Mouse (Mus musculus) adrenal gland (tissue): ENCODE measurements around the gene Mphosph9.
"Not testable (repeated sequence)": the region's sequence is repeated elsewhere in the genome, so short reads cannot be mapped to it uniquely, and the experiment has no call there.

Experiments
- intact Hi-C: fragments of 180-260 bp; cut with DNase I; formaldehyde crosslinking; loops from one replicate; pipeline ENCODE4 v1.15.1; 2025
- long read RNA-seq, 2 experiments: library from polyadenylated mRNA; unstranded; transcript quantifications; one replicate each; pipeline ENCODE4 v2.0.0; 2020; ENCODE audit warnings: borderline replicate concordance in 1 of 2; ENCODE audit not compliant: insufficient replicate concordance in 1 of 2

Mphosph9 gene
- long read RNA-seq, experiment 1, partial matches to known transcripts: 3 of 8 reads
- long read RNA-seq, experiment 1, other reads (novel, unspliced or antisense): 5 of 8 reads
- long read RNA-seq, experiment 2, partial matches to known transcripts: 2 of 6 reads
- long read RNA-seq, experiment 2, other reads (novel, unspliced or antisense): 4 of 6 reads

GRCm38 (mm10) chr5:124327510-124328364 is at the start of gene Mphosph9, which contains the start of gene 2810006K23Rik:
TSS of gene Mphosph9 (minus strand) at chr5:124327972.
TSS of gene 2810006K23Rik (plus strand) at chr5:124328089.
- intact Hi-C loops: no loop called here

DNA sequence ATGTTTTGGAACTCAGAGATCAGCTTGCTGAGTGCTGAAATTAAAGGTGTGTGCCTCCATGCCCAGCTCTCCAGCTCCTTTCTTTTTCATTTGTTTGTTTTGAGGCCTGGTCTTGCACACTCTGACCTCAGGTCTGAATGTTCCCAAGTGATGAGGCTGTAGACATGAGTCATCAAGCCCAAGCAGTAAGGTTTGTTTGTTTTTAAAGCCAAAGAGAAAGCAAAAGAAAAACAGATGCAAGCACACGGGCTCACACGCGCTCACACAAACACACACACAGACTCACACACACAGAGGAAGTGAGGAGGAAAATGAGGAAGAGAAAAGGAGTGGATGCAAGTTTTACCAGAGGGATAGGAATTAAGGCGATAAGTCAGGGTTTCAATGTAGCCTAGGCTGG is 49.4 kb upstream of the Mphosph9 start:
- intact Hi-C loops: no loop called here

- intact Hi-C loops: no loop called here
Observed at GRCm38 (mm10) chr5:124376401-124376800, 48.6 kb upstream of the Mphosph9 start.

GRCm38 (mm10) chr5:124374298-124374697 is 46.5 kb upstream of the Mphosph9 start:
- intact Hi-C loops: loop anchor here (5.0 kb wide), 1 partner anchor 33 kb away; no protein-coding TSS in a partner anchor

GRCm38 (mm10) chr5:124366721-124367120 is 38.9 kb upstream of the Mphosph9 start:
- intact Hi-C loops: loop anchor here (5.0 kb wide), 1 partner anchor 56 kb away; no protein-coding TSS in a partner anchor

DNA sequence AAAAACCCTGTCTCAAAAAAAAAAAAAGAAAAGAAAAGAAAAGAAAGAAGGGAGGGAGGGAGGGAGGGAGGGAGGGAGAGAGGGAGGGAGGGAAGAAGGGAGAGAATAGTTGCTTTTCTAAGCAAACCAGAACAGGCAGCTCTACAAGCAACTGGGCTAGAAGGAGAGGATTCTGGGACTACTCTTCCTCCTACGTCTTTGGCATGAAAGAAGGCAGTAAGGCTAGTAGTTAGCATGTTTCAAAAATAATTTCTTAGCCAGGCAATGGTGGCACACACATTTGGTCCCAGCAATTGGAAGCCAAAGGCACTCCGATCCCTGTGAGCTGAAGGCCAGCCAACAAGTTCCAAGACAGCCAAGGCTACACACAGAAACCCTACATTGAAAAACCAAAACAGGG is 38.0 kb upstream of the Mphosph9 start:
- intact Hi-C loops: loop anchor here (5.0 kb wide), 1 partner anchor 57 kb away; no protein-coding TSS in a partner anchor

GRCm38 (mm10) chr5:124364173-124364918 is 36.6 kb upstream of the Mphosph9 start:
- intact Hi-C loops: no loop called here

DNA sequence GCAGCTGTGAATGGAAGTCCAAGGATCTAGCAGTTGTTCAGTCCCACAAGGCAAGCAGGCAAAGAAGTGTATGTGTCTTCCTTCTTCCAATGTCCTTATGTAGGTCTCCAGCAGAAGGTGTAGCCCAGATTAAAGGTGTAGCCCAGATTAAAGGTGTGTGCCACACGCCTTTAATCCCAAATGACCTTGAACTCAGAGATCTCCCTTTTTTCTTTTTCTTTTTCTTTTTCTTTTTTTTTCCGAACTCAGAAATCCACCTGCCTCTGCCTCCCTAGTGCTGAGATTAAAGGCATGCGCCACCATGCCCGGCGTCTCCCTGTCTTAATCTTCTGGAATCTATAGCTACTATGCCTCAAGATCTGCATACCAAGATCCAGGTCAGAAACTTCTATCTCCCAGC is 35.2 kb upstream of the Mphosph9 start, which contains the start of gene Cdk2ap1:
Cdk2ap1 (minus strand) TSS at position 101 of the 400 bp plus-strand sequence.
- intact Hi-C loops: not testable (repeated sequence)

- intact Hi-C loops: no loop called here
Observed at GRCm38 (mm10) chr5:124359641-124360040, 31.9 kb upstream of the Mphosph9 start.

DNA sequence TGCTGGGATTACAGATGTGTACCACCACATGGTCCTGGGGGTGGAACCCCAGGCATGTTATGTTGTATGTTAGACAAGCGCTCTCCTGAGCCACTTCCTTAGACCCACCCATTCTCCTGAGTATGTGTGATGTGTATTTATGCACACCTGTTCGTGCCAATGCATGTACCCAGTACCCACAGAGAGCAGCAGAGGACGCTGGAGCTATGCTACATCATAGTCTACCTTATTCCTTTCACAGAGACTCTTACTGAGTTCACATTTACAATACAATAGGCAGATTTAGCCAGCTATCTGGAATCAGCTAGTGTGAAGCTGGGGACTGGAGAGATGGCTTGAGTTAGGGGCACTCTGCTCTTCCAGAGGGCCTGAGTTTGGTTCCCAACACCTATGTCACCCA is 28.9 kb upstream of the Mphosph9 start:
- intact Hi-C loops: no loop called here

DNA sequence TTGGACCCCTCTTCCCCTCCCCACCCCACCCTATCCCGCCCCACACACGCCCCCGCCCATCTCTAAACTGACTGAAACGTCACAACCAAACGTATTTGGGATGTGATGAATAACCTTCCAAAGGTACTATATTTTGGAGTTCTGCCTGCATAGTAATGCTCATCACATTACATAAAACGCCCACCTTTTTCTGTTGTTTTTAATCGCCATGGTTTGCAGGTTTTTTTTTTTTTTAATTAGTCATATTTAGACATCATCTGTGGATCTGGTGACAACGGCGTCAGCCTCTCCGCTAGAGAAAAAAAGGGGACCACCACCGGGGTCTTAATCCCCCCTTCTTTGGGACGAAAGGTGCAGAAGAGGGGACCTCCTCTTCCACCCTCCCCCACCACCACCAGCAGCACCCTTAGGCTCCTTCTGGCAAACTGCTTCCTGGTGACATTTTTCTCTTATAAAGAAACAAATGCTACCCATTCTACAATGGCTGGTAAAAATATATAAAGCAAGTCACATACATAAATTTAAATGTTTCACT is 27.7 kb upstream of the Mphosph9 start:
- intact Hi-C loops: no loop called here

GRCm38 (mm10) chr5:124354574-124355424 is 27.0 kb upstream of the Mphosph9 start:
- intact Hi-C loops: no loop called here

DNA sequence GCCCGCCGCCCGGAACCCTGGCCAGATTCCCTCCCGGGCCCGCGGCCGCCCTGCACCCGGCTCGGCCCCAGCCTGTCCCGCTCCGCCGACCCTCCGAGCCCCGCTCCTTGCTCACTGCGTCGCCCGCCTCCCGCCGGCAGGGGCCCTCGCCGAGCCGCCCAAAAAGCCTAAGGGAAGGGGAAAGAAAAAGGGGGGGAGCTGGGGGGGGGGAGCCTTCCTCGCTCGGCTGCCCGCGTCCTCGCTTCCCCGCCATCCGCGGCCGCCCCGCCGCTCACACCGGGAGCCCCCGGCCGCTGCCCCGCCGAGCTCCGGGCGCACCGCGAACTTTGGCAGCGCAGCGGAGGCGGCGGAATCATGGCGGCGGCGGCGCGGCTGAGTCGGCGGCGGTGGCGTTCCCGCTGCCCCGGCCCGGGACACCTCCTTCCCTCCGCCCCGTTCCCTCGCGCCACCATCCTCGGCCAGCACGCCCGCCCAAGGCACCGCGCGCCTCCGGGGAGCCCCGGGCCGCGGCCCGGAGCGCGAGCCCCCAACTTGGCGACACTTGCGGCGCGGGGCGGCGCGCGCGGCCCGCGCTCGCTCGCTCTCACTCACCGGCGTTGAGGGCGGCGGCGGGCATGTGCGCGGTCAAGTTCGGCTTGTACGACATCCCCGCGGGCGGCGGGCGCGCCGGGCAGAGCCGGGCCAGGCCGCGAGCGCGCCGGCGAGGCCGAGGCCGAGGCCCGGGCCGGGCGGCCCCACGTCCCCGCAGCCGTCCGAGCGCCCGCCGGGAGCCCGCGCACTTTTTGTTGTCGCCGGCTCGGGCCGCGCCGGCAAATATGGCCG is 26.2 kb upstream of the Mphosph9 start:
- intact Hi-C loops: no loop called here

GRCm38 (mm10) chr5:124353011-124353725 is 25.4 kb upstream of the Mphosph9 start:
- intact Hi-C loops: no loop called here

- intact Hi-C loops: no loop called here
Observed at GRCm38 (mm10) chr5:124352141-124352920, 24.6 kb upstream of the Mphosph9 start.

DNA sequence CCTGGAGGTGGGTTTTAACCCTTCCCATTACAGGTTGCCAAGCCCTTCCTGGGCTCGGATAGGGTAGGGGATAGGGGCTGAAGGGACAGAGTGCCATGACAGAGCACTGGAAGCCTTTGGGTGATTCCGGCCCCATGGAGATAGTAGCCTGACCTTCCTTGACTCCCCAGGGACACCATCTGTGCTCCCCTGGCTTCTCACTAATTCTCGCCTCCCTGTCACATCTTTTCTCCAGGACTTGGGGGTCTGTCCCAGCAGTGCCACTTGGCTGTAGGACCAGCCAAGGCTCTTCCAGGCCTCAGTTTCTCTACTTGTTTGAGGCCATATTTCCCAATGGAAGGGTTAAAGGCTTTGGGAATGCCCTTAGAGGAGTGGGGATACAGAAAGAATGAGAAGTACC is 23.8 kb upstream of the Mphosph9 start:
- intact Hi-C loops: no loop called here

DNA sequence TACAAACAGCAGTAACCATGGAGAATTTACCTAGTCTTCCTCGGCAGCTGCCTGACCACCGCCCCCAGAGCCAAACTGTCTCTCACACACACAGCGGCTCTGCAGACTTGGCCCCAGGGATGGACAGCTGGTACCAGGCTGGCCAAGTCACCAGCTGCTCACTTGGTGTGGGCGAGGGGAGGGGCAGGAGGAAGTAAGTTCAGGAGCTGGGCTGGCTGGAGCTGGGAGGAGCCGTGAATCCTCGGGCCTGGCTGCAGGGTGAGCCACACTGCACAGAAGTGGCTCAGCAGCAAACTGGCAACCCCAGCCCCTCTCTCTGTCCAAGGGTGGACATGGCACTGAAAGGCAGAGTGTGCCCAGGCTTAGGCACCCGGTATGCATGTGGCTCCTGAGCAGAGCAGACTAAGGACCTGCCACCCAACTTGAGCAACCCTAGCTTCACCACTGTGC is 23.4 kb upstream of the Mphosph9 start:
- intact Hi-C loops: no loop called here

- intact Hi-C loops: no loop called here
Observed at GRCm38 (mm10) chr5:124350350-124350749, 22.6 kb upstream of the Mphosph9 start.
